Mouse (Mus musculus) limb, embryonic 10.5 days (tissue): ENCODE measurements around the gene Cenpb. TPM values are rescaled to one million over a fixed set of nuclear protein-coding genes. Genes with fewer than 3 reads are reported as not detected.
A peak's percentile ranks its signal among the peaks of the same experiment; 100 is the strongest.

Experiments
- DNase-seq: peaks from one replicate; pipeline ENCODE4 v3.0.0-alpha.2; 2017; ENCODE audit warnings: low spot score
- H3K27ac ChIP-seq: fragments of 300-500 bp; sonication (generic); 2 replicates; pipeline ENCODE4 v1.5.1; 2016; ENCODE audit warnings: mild to moderate bottlenecking
- H3K27me3 ChIP-seq: fragments of 300-500 bp; sonication (generic); 2 replicates; pipeline ENCODE4 v1.6.1; 2016; ENCODE audit warnings: low read depth, mild to moderate bottlenecking; ENCODE audit not compliant: poor library complexity, severe bottlenecking
- H3K36me3 ChIP-seq: fragments of 300-500 bp; sonication (generic); 2 replicates; pipeline ENCODE4 v1.6.1; 2016; ENCODE audit warnings: mild to moderate bottlenecking, moderate library complexity
- H3K4me1 ChIP-seq: fragments of 300-500 bp; sonication (generic); 2 replicates; pipeline ENCODE4 v1.6.1; 2016
- H3K4me3 ChIP-seq: fragments of 300-500 bp; sonication (generic); 2 replicates; pipeline ENCODE4 v1.5.1; 2016; ENCODE audit warnings: mild to moderate bottlenecking, moderate library complexity
- H3K9me3 ChIP-seq: fragments of 300-500 bp; sonication (generic); replicated peaks from 2 replicates; pipeline ENCODE4 v1.6.1; 2016; ENCODE audit warnings: mild to moderate bottlenecking
- WGBS: fragments of 180-500 bp; shearing (Covaris S2); methylation state at CpG from one replicate; pipeline ENCODE4 v1.1.7; 2016; 5-methylcytosine and 5-hydroxymethylcytosine counted together
- polyA plus RNA-seq: library from polyadenylated mRNA; unstranded; fragments of >200 nt; fragmentation: Nextera tagmentation; extraction: Ambion mirVana; gene quantifications from 2 replicates; pipeline ENCODE4 v1.2.1, GENCODE M21; 2016

The Cenpb gene
- polyA plus RNA-seq, 1 experiment from 2014 or later, result 8.9 TPM

GRCm38 (mm10) chr2:131189521-131190309 is 9.8 kb upstream of the Cenpb start:
- 49% methylated on average over 5 of the region's 5 CpGs for WGBS
- no peak overlapping the region for H3K4me3 ChIP-seq
- peaks cover 48% of the 10 kb centered on the region for H3K36me3 ChIP-seq
- no peaks in the 10 kb centered on the region for H3K9me3 ChIP-seq
- H3K27me3 ChIP-seq, result peaks cover 10% of the 10 kb centered on the region; the same call in 1 of the 2 replicates
- H3K4me1 ChIP-seq, result peaks cover 55% of the 10 kb centered on the region
- 0 out of 2 replicates have a peak overlapping the region, but pooled peaks have one; percentile 10 for H3K27ac ChIP-seq
- no peak for DNase-seq

- H3K27ac ChIP-seq, result 0 out of 2 replicates have a peak overlapping the region, but pooled peaks have one; percentile 87
- peaks cover 34% of the 10 kb centered on the region for H3K36me3 ChIP-seq
- H3K4me1 ChIP-seq, result peaks cover 55% of the 10 kb centered on the region
- H3K9me3 ChIP-seq, result no peaks in the 10 kb centered on the region
- H3K4me3 ChIP-seq, result peak overlapping the region; percentile 62; the same call in 1 of the 2 replicates
- no peak for DNase-seq
- peaks cover 10% of the 10 kb centered on the region; the same call in 1 of the 2 replicates for H3K27me3 ChIP-seq
- WGBS, result 89% methylated on average over 5 of the region's 5 CpGs
These were observed 8.4 kb upstream of the Cenpb start for GRCm38 (mm10) chr2:131188311-131188710.

- Histone ChIP-seq H3K9me3 (no peaks in the 10 kb centered on the region), H3K36me3 (peaks cover 26% of the 10 kb centered on the region), H3K4me3 (peak overlapping the region; percentile 62), H3K27ac (peak overlapping the region; percentile 87), H3K4me1 (peaks cover 55% of the 10 kb centered on the region), H3K27me3 (peaks cover 10% of the 10 kb centered on the region; the same call in 1 of the 2 replicates)
- 21% methylated on average over 3 of the region's 3 CpGs for WGBS
- DNase-seq, result peak; percentile 56
These were observed 7.7 kb upstream of the Cenpb start for GRCm38 (mm10) chr2:131187602-131187922.

- Histone ChIP-seq H3K9me3 (no peaks in the 10 kb centered on the region), H3K4me3 (peak within 1 kb of the TSS; percentile 62), H3K36me3 (peaks cover 23% of the 10 kb centered on the region), H3K27ac (peak within 1 kb of the TSS; percentile 87), H3K4me1 (peaks cover 55% of the 10 kb centered on the region), H3K27me3 (peaks cover 10% of the 10 kb centered on the region; the same call in 1 of the 2 replicates)
- under 1% methylated on average over 43 of the region's 43 CpGs for WGBS
- peak; percentile 92 for DNase-seq
These were observed 7.1 kb upstream of the Cenpb start, which contains the start of the genes Cdc25b and Spef1 for GRCm38 (mm10) chr2:131186771-131187601. TSS of gene Cdc25b (plus strand) at chr2:131186949. TSS of gene Spef1 (minus strand) at chr2:131187282.

- H3K4me1 ChIP-seq, result peaks cover 53% of the 10 kb centered on the region
- WGBS, result 2% methylated on average over 14 of the region's 14 CpGs
- H3K27ac ChIP-seq, result peak overlapping the region; percentile 87
These were observed 6.5 kb upstream of the Cenpb start for GRCm38 (mm10) chr2:131186343-131186742.

GRCm38 (mm10) chr2:131179246-131179886 is 501 bp downstream of the Cenpb start:
- 2% methylated on average over 67 of the region's 67 CpGs for WGBS
- peaks cover 41% of the 10 kb centered on the region for H3K4me1 ChIP-seq
- peak; percentile 75 for DNase-seq

More at GRCm38 (mm10) chr2:131186343-131186742, 6.5 kb upstream of the Cenpb start:
- Histone ChIP-seq H3K36me3 (peaks cover 17% of the 10 kb centered on the region), H3K4me3 (peak overlapping the region; percentile 62), H3K9me3 (no peaks in the 10 kb centered on the region), H3K27me3 (peaks cover 10% of the 10 kb centered on the region; the same call in 1 of the 2 replicates)
- DNase-seq, result no peak

GRCm38 (mm10) chr2:131178828-131179245 is 1.0 kb downstream of the Cenpb start:
- Histone ChIP-seq H3K27me3 (peaks cover 7% of the 10 kb centered on the region), H3K36me3 (peaks cover 33% of the 10 kb centered on the region), H3K9me3 (no peaks in the 10 kb centered on the region), H3K4me1 (peaks cover 44% of the 10 kb centered on the region), H3K4me3 (peak overlapping the region; percentile 72), H3K27ac (peak overlapping the region; percentile 91)
- DNase-seq, result no peak
- 41% methylated on average over 26 of the region's 26 CpGs for WGBS

More at GRCm38 (mm10) chr2:131179246-131179886, 501 bp downstream of the Cenpb start:
- H3K4me3 ChIP-seq, result peak overlapping the region; percentile 72
- H3K27me3 ChIP-seq, result peaks cover 2% of the 10 kb centered on the region; the same call in 1 of the 2 replicates
- peak overlapping the region; percentile 91 for H3K27ac ChIP-seq
- H3K36me3 ChIP-seq, result peaks cover 33% of the 10 kb centered on the region
- no peaks in the 10 kb centered on the region for H3K9me3 ChIP-seq

- peak overlapping the region; percentile 15; the same call in 1 of the 2 replicates for H3K27ac ChIP-seq
- no peak for DNase-seq
- H3K9me3 ChIP-seq, result no peaks in the 10 kb centered on the region
- H3K4me1 ChIP-seq, result peaks cover 44% of the 10 kb centered on the region
- peaks cover 16% of the 10 kb centered on the region for H3K27me3 ChIP-seq
- peak overlapping the region; percentile 72 for H3K4me3 ChIP-seq
- H3K36me3 ChIP-seq, result peaks cover 33% of the 10 kb centered on the region
- 92% methylated on average over 9 of the region's 9 CpGs for WGBS
These were observed 1.9 kb downstream of the Cenpb start for GRCm38 (mm10) chr2:131177932-131178331.

GRCm38 (mm10) chr2:131176491-131176890 is 3.4 kb downstream of the Cenpb start:
- H3K4me3 ChIP-seq, result no peak overlapping the region

GRCm38 (mm10) chr2:131175945-131176309 is 3.9 kb downstream of the Cenpb start:
- peaks cover 55% of the 10 kb centered on the region for H3K4me1 ChIP-seq

More at GRCm38 (mm10) chr2:131176491-131176890, 3.4 kb downstream of the Cenpb start:
- H3K4me1 ChIP-seq, result peaks cover 49% of the 10 kb centered on the region
- no peak overlapping the region for H3K27ac ChIP-seq
- DNase-seq, result no peak
- peaks cover 33% of the 10 kb centered on the region for H3K36me3 ChIP-seq
- 73% methylated on average over 5 of the region's 5 CpGs for WGBS
- H3K27me3 ChIP-seq, result peaks cover 31% of the 10 kb centered on the region
- H3K9me3 ChIP-seq, result no peaks in the 10 kb centered on the region

GRCm38 (mm10) chr2:131175286-131175944 is 4.5 kb downstream of the Cenpb start:
- 78% methylated on average over 3 of the region's 3 CpGs for WGBS
- Histone ChIP-seq H3K9me3 (no peaks in the 10 kb centered on the region), H3K4me3 (no peak overlapping the region), H3K27ac (no peak overlapping the region), H3K27me3 (peaks cover 41% of the 10 kb centered on the region), H3K36me3 (peaks cover 33% of the 10 kb centered on the region), H3K4me1 (peaks cover 57% of the 10 kb centered on the region)
- no peak for DNase-seq

More at GRCm38 (mm10) chr2:131175945-131176309, 3.9 kb downstream of the Cenpb start:
- Histone ChIP-seq H3K27ac (no peak overlapping the region), H3K27me3 (peaks cover 36% of the 10 kb centered on the region), H3K4me3 (no peak overlapping the region), H3K36me3 (peaks cover 33% of the 10 kb centered on the region), H3K9me3 (no peaks in the 10 kb centered on the region)
- no peak for DNase-seq
- 97% methylated on average over 1 of the region's 1 CpGs for WGBS

- Histone ChIP-seq H3K36me3 (peaks cover 33% of the 10 kb centered on the region), H3K4me1 (peaks cover 53% of the 10 kb centered on the region)
- WGBS, result 7% methylated on average over 11 of the region's 11 CpGs
These were observed 5.2 kb downstream of the Cenpb start for GRCm38 (mm10) chr2:131174700-131175099.

More at GRCm38 (mm10) chr2:131174700-131175099, 5.2 kb downstream of the Cenpb start:
- Histone ChIP-seq H3K27me3 (peaks cover 49% of the 10 kb centered on the region), H3K9me3 (no peaks in the 10 kb centered on the region), H3K27ac (no peak overlapping the region), H3K4me3 (peak overlapping the region; percentile 51)
- no peak for DNase-seq
